Mouse (Mus musculus): ENCODE results near the gene Il2rb. TPM values are rescaled to one million over a fixed set of nuclear protein-coding genes. Genes with fewer than 3 reads are reported as not detected.
A peak's percentile ranks its signal among the peaks of the same experiment; 100 is the strongest.

Gene Il2rb
- polyA plus RNA-seq, 1 experiment from 2014 or later: not detected

- no peak overlapping the region for H3K27ac ChIP-seq (ENCODE audit: low read depth, low read length)
- 82% methylated on average over 10 of the region's 10 CpGs for WGBS
- no peak for ATAC-seq
- no peaks in the 10 kb centered on the region for H3K36me3 ChIP-seq (ENCODE audit: control insufficient read depth, insufficient read depth, low read length)
- H3K9ac ChIP-seq (ENCODE audit: low read length): no peak overlapping the region
- no peak overlapping the region for H3K4me2 ChIP-seq (ENCODE audit: low read length)
- DNase-seq (ENCODE audit: low spot score): no peak
- no peaks in the 10 kb centered on the region for H3K27me3 ChIP-seq (replicated peaks; ENCODE audit: control insufficient read depth, insufficient read depth, low read length)
- no peaks in the 10 kb centered on the region for H3K4me1 ChIP-seq (ENCODE audit: control insufficient read depth, insufficient read depth, low read length)
- no peak overlapping the region for H3K4me3 ChIP-seq (ENCODE audit: low read depth, low read length)
- H3K9me3 ChIP-seq (replicated peaks; ENCODE audit: control insufficient read depth, low read length): no peaks in the 10 kb centered on the region
These were observed 1.6 kb downstream of the Il2rb start for GRCm38 (mm10) chr15:78493401-78494010.

- no peak for ATAC-seq
- DNase-seq (ENCODE audit: low spot score): no peak
- H3K27me3 ChIP-seq (replicated peaks; ENCODE audit: control insufficient read depth, insufficient read depth, low read length): no peaks in the 10 kb centered on the region
- no peaks in the 10 kb centered on the region for H3K9me3 ChIP-seq (replicated peaks; ENCODE audit: control insufficient read depth, low read length)
- no peak overlapping the region for H3K9ac ChIP-seq (ENCODE audit: low read length)
- WGBS: 82% methylated on average over 3 of the region's 3 CpGs
- no peak overlapping the region for H3K27ac ChIP-seq (ENCODE audit: low read depth, low read length)
- no peak overlapping the region for H3K4me3 ChIP-seq (ENCODE audit: low read depth, low read length)
- H3K4me1 ChIP-seq (ENCODE audit: control insufficient read depth, insufficient read depth, low read length): no peaks in the 10 kb centered on the region
- no peak overlapping the region for H3K4me2 ChIP-seq (ENCODE audit: low read length)
- no peaks in the 10 kb centered on the region for H3K36me3 ChIP-seq (ENCODE audit: control insufficient read depth, insufficient read depth, low read length)
These were observed 3.8 kb downstream of the Il2rb start for GRCm38 (mm10) chr15:78491301-78491700.

- 83% methylated on average over 8 of the region's 8 CpGs for WGBS
- Histone ChIP-seq H3K9me3 (replicated peaks; ENCODE audit: control insufficient read depth, low read length) (no peaks in the 10 kb centered on the region), H3K9ac (ENCODE audit: low read length) (no peak overlapping the region), H3K4me3 (ENCODE audit: low read depth, low read length) (no peak overlapping the region), H3K4me2 (ENCODE audit: low read length) (no peak overlapping the region), H3K27ac (ENCODE audit: low read depth, low read length) (no peak overlapping the region), H3K4me1 (ENCODE audit: control insufficient read depth, insufficient read depth, low read length) (no peaks in the 10 kb centered on the region), H3K36me3 (ENCODE audit: control insufficient read depth, insufficient read depth, low read length) (no peaks in the 10 kb centered on the region), H3K27me3 (replicated peaks; ENCODE audit: control insufficient read depth, insufficient read depth, low read length) (no peaks in the 10 kb centered on the region)
- ATAC-seq (no peak), DNase-seq (ENCODE audit: low spot score) (no peak)
These were observed 5.2 kb downstream of the Il2rb start for GRCm38 (mm10) chr15:78489906-78490305.

- H3K4me2 ChIP-seq (ENCODE audit: low read length): no peak overlapping the region
- DNase-seq (ENCODE audit: low spot score) (no peak), ATAC-seq (no peak)
- WGBS: 86% methylated on average over 3 of the region's 3 CpGs
- no peaks in the 10 kb centered on the region for H3K36me3 ChIP-seq (ENCODE audit: control insufficient read depth, insufficient read depth, low read length)
- no peak overlapping the region for H3K9ac ChIP-seq (ENCODE audit: low read length)
- no peak overlapping the region for H3K27ac ChIP-seq (ENCODE audit: low read depth, low read length)
- H3K4me3 ChIP-seq (ENCODE audit: low read depth, low read length): no peak overlapping the region
- no peaks in the 10 kb centered on the region for H3K9me3 ChIP-seq (replicated peaks; ENCODE audit: control insufficient read depth, low read length)
- no peaks in the 10 kb centered on the region for H3K27me3 ChIP-seq (replicated peaks; ENCODE audit: control insufficient read depth, insufficient read depth, low read length)
- H3K4me1 ChIP-seq (ENCODE audit: control insufficient read depth, insufficient read depth, low read length): no peaks in the 10 kb centered on the region
These were observed 5.8 kb downstream of the Il2rb start for GRCm38 (mm10) chr15:78489248-78489647.

GRCm38 (mm10) chr15:78487066-78487465, 8.0 kb downstream of the Il2rb start:
- Histone ChIP-seq H3K4me1 (ENCODE audit: control insufficient read depth, insufficient read depth, low read length) (no peaks in the 10 kb centered on the region), H3K27ac (ENCODE audit: low read depth, low read length) (no peak overlapping the region), H3K9ac (ENCODE audit: low read length) (no peak overlapping the region), H3K4me2 (ENCODE audit: low read length) (no peak overlapping the region), H3K36me3 (ENCODE audit: control insufficient read depth, insufficient read depth, low read length) (no peaks in the 10 kb centered on the region), H3K4me3 (ENCODE audit: low read depth, low read length) (no peak overlapping the region), H3K27me3 (replicated peaks; ENCODE audit: control insufficient read depth, insufficient read depth, low read length) (no peaks in the 10 kb centered on the region), H3K9me3 (replicated peaks; ENCODE audit: control insufficient read depth, low read length) (no peaks in the 10 kb centered on the region)
- ATAC-seq (no peak), DNase-seq (ENCODE audit: low spot score) (peak; percentile 21)
- WGBS: 60% methylated on average over 4 of the region's 4 CpGs

GRCm38 (mm10) chr15:78486564-78486963, 8.5 kb downstream of the Il2rb start:
- H3K36me3 ChIP-seq (ENCODE audit: control insufficient read depth, insufficient read depth, low read length): no peaks in the 10 kb centered on the region
- ATAC-seq (no peak), DNase-seq (ENCODE audit: low spot score) (no peak)
- no peak overlapping the region for H3K4me3 ChIP-seq (ENCODE audit: low read depth, low read length)
- no peak overlapping the region for H3K4me2 ChIP-seq (ENCODE audit: low read length)
- no peak overlapping the region for H3K9ac ChIP-seq (ENCODE audit: low read length)
- no peaks in the 10 kb centered on the region for H3K4me1 ChIP-seq (ENCODE audit: control insufficient read depth, insufficient read depth, low read length)
- no peaks in the 10 kb centered on the region for H3K9me3 ChIP-seq (replicated peaks; ENCODE audit: control insufficient read depth, low read length)
- no peak overlapping the region for H3K27ac ChIP-seq (ENCODE audit: low read depth, low read length)
- no peaks in the 10 kb centered on the region for H3K27me3 ChIP-seq (replicated peaks; ENCODE audit: control insufficient read depth, insufficient read depth, low read length)
- 81% methylated on average over 1 of the region's 1 CpGs for WGBS

GRCm38 (mm10) chr15:78483311-78483710, 11.8 kb downstream of the Il2rb start:
- WGBS: 81% methylated on average over 4 of the region's 4 CpGs
- no peak for ATAC-seq

DNA sequence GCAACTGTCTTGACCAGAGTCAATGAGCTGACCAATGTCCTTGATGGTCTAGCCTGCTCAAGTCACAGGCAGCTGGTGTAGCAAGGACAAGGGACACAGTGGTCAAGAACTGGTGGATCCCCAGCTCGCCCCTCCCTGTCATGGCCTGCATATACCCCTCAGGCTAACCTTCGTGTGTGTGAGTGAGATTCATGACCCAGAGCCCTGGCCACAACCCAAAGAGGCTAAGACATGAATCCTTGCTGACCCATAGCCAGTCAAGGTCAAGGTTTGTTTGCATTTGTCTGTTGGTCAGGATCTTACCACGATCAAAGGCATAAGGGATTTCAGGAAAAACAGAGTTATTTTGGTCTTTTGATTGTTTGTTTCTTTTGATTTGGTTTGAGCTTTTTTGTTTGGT, 12.6 kb downstream of the Il2rb start:
- 83% methylated on average over 3 of the region's 3 CpGs for WGBS

More at GRCm38 (mm10) chr15:78483311-78483710, 11.8 kb downstream of the Il2rb start:
- Histone ChIP-seq H3K4me2 (ENCODE audit: low read length) (no peak overlapping the region), H3K36me3 (ENCODE audit: control insufficient read depth, insufficient read depth, low read length) (no peaks in the 10 kb centered on the region), H3K27me3 (replicated peaks; ENCODE audit: control insufficient read depth, insufficient read depth, low read length) (no peaks in the 10 kb centered on the region), H3K9me3 (replicated peaks; ENCODE audit: control insufficient read depth, low read length) (no peaks in the 10 kb centered on the region), H3K27ac (ENCODE audit: low read depth, low read length) (no peak overlapping the region), H3K4me3 (ENCODE audit: low read depth, low read length) (no peak overlapping the region), H3K9ac (ENCODE audit: low read length) (no peak overlapping the region), H3K4me1 (ENCODE audit: control insufficient read depth, insufficient read depth, low read length) (no peaks in the 10 kb centered on the region)
- DNase-seq (ENCODE audit: low spot score): no peak

DNA sequence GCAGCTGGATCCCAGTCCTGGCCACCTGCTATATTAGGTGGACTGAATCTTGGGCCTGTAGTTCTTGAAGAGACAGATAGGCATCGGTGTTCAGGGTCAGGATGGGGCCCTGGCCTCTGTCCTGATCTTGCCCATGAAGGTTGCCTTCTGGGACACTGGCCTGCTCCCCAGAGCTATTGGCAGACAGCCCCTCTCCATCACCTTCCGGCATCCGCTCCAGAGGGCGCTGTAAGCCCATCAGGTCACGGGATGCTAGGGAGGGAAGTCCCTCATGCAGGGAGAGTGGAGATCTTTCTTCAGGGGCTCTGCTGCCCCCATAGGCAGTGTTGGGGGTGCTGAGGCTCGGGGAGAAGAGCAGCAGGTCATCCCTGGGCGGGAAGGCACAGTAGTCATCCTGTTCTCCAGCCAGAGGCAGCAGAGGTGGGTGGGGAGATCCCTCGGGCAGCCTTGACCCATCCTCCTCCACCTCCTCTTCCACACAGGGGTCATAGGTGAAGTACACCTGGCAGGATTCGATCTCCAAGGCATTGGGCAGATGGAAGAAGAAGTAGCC, 13.5 kb downstream of the Il2rb start:
- H3K27me3 ChIP-seq (replicated peaks; ENCODE audit: control insufficient read depth, insufficient read depth, low read length): no peaks in the 10 kb centered on the region
- H3K36me3 ChIP-seq (ENCODE audit: control insufficient read depth, insufficient read depth, low read length): no peaks in the 10 kb centered on the region
- H3K9ac ChIP-seq (ENCODE audit: low read length): no peak overlapping the region
- no peaks in the 10 kb centered on the region for H3K9me3 ChIP-seq (replicated peaks; ENCODE audit: control insufficient read depth, low read length)
- no peak overlapping the region for H3K27ac ChIP-seq (ENCODE audit: low read depth, low read length)
- H3K4me2 ChIP-seq (ENCODE audit: low read length): no peak overlapping the region
- H3K4me1 ChIP-seq (ENCODE audit: control insufficient read depth, insufficient read depth, low read length): no peaks in the 10 kb centered on the region
- 50% methylated on average over 9 of the region's 9 CpGs for WGBS
- ATAC-seq: no peak
- no peak for DNase-seq (ENCODE audit: low spot score)
- no peak overlapping the region for H3K4me3 ChIP-seq (ENCODE audit: low read depth, low read length)

More for the DNA sequence above, 12.6 kb downstream of the Il2rb start:
- no peak for ATAC-seq
- Histone ChIP-seq H3K9ac (ENCODE audit: low read length) (no peak overlapping the region), H3K4me1 (ENCODE audit: control insufficient read depth, insufficient read depth, low read length) (no peaks in the 10 kb centered on the region), H3K9me3 (replicated peaks; ENCODE audit: control insufficient read depth, low read length) (no peaks in the 10 kb centered on the region), H3K27ac (ENCODE audit: low read depth, low read length) (no peak overlapping the region), H3K4me2 (ENCODE audit: low read length) (no peak overlapping the region), H3K4me3 (ENCODE audit: low read depth, low read length) (no peak overlapping the region), H3K27me3 (replicated peaks; ENCODE audit: control insufficient read depth, insufficient read depth, low read length) (no peaks in the 10 kb centered on the region), H3K36me3 (ENCODE audit: control insufficient read depth, insufficient read depth, low read length) (no peaks in the 10 kb centered on the region)
- no peak for DNase-seq (ENCODE audit: low spot score)
